Comparison of ENCODE assay signal across 12 mouse cellular contexts in the genomic region with DNA sequence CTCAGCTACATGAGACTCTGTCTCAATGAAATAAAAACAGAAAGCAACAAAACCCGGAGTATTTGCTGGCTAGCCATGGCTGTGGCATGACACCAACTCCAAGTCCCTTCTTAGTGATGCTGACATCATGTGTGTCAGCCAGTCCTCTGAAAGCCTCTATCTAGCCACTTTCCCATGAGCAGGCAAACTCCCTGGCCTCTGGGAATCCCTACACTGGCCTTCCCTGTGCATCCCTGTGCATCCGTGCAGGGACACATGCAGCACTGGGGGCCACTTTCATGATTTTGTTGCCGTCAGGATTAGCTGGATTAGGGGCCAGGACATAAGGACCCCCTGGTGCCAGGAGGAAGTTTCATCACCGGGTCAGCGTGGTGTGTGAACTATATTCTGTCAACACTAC. TPM values are rescaled to one million over a fixed set of nuclear protein-coding genes. Genes with fewer than 3 reads are reported as not detected.
DNase-seq lines count a peak whose midpoint lies in the region; ATAC-seq and TF ChIP-seq lines count a peak whose summit lies in the region.
"Had no signal": no experiment of that assay in that cellular context is flagged by ENCODE, and none has a peak within 500 bp of the region (broad histone marks: within the 10 kb centered on the region; RNA-seq: fewer than 3 reads in every experiment).

No protein-coding gene starts in this region.

- no peaks in the 10 kb centered on the region for H3K9me3 ChIP-seq in lung, embryonic 14.5 days (ENCODE audit: low read depth, low read length)
- no peaks in the 10 kb centered on the region for H3K9me3 ChIP-seq in hindbrain, embryonic 11.5 days (ENCODE audit: control insufficient read depth, low read length)
- H3K9me3 ChIP-seq in neural tube, embryonic 12.5 days: no peaks in the 10 kb centered on the region
- H3K9me3 ChIP-seq: heart, embryonic 13.5 days had no signal

- H3K36me3 ChIP-seq in lung, embryonic 14.5 days (ENCODE audit: insufficient read depth): peaks cover 74% of the 10 kb centered on the region
- no peaks in the 10 kb centered on the region for H3K36me3 ChIP-seq in hindbrain, embryonic 11.5 days (ENCODE audit: control insufficient read depth, insufficient read depth, low read length)
- H3K36me3 ChIP-seq in neural tube, embryonic 12.5 days: no peaks in the 10 kb centered on the region

- H3K4me1 ChIP-seq in lung, embryonic 14.5 days (ENCODE audit: insufficient read depth): peaks cover 76% of the 10 kb centered on the region
- peaks cover 34% of the 10 kb centered on the region for H3K4me1 ChIP-seq in lung, adult 2 months (ENCODE audit: control insufficient read depth, insufficient read depth, low read length)
- H3K4me1 ChIP-seq in hindbrain, embryonic 11.5 days (replicated peaks; ENCODE audit: control insufficient read depth, insufficient read depth, low read length): peaks cover 22% of the 10 kb centered on the region
- H3K4me1 ChIP-seq in neural tube, embryonic 12.5 days: peaks cover 97% of the 10 kb centered on the region

- peak overlapping the region; percentile 48; the same call in 1 of the 2 replicates for H3K27ac ChIP-seq in lung, embryonic 14.5 days (ENCODE audit: low read depth)
- peak overlapping the region; percentile 73 for H3K27ac ChIP-seq in hindbrain, embryonic 11.5 days (ENCODE audit: low read depth, low read length)
- H3K27ac ChIP-seq in neural tube, embryonic 12.5 days: peak overlapping the region; percentile 74; the same call in 1 of the 2 replicates
- H3K27ac ChIP-seq: heart, embryonic 13.5 days had no signal

- TF ChIP-seq CTCF in lung, embryonic 14.5 days (IDR thresholded peaks at IDR 0.05; ENCODE audit: low read depth): no peak
- TF ChIP-seq CTCF in lung, adult 2 months (IDR thresholded peaks at IDR 0.05; ENCODE audit: insufficient read depth, low read length): no peak

- peak overlapping the region; percentile 91 for H3K4me2 ChIP-seq in lung, embryonic 14.5 days
- no peak overlapping the region for H3K4me2 ChIP-seq in hindbrain, embryonic 11.5 days (replicated peaks; ENCODE audit: low read depth, low read length)
- peak overlapping the region; percentile 90 for H3K4me2 ChIP-seq in neural tube, embryonic 12.5 days (replicated peaks)
- H3K4me2 ChIP-seq: heart, embryonic 13.5 days had no signal

- WGBS in lung, embryonic 14.5 days: 33% methylated on average over 5 of the region's 5 CpGs
- WGBS in lung, adult 2 months: 46% methylated on average over 5 of the region's 5 CpGs
- WGBS in hindbrain, embryonic 11.5 days: 42% methylated on average over 5 of the region's 5 CpGs
- 30% methylated on average over 5 of the region's 5 CpGs for WGBS in neural tube, embryonic 12.5 days

- no peak overlapping the region; the same call in 1 of the 2 replicates for H3K9ac ChIP-seq in lung, embryonic 14.5 days
- 0 out of 2 replicates have a peak overlapping the region, but pooled peaks have one; percentile 7 for H3K9ac ChIP-seq in hindbrain, embryonic 11.5 days (ENCODE audit: low read depth, low read length)
- H3K9ac ChIP-seq in neural tube, embryonic 12.5 days: 0 out of 2 replicates have a peak overlapping the region, but pooled peaks have one; percentile 19
- H3K9ac ChIP-seq: heart, embryonic 13.5 days had no signal

- no peaks in the 10 kb centered on the region for H3K27me3 ChIP-seq in lung, embryonic 14.5 days (ENCODE audit: insufficient read depth, low read length)
- H3K27me3 ChIP-seq in hindbrain, embryonic 11.5 days (ENCODE audit: control insufficient read depth, insufficient read depth, low read length): no peaks in the 10 kb centered on the region
- no peaks in the 10 kb centered on the region for H3K27me3 ChIP-seq in neural tube, embryonic 12.5 days (replicated peaks)
- H3K27me3 ChIP-seq: CH12.LX; heart, embryonic 13.5 days had no signal

- ATAC-seq in lung, embryonic 14.5 days (ENCODE audit: insufficient read depth): no peak
- ATAC-seq in hindbrain, embryonic 11.5 days (ENCODE audit: low FRiP score): no peak
- ATAC-seq in neural tube, embryonic 12.5 days (ENCODE audit: low FRiP score, low read depth): no peak

- 0 out of 2 replicates have a peak overlapping the region, but pooled peaks have one; percentile 3 for H3K4me3 ChIP-seq in lung, embryonic 14.5 days (ENCODE audit: low read depth, low read length)
- no peak overlapping the region for H3K4me3 ChIP-seq in lung, adult 2 months (replicated peaks; ENCODE audit: extremely low read depth, low read depth, low read length)
- H3K4me3 ChIP-seq in hindbrain, embryonic 11.5 days (ENCODE audit: low read depth, low read length): no peak overlapping the region
- no peak overlapping the region; the same call in 1 of the 2 replicates for H3K4me3 ChIP-seq in neural tube, embryonic 12.5 days
- H3K4me3 ChIP-seq: heart, embryonic 13.5 days had no signal

- TF ChIP-seq POLR2A in lung, adult 2 months (IDR thresholded peaks at IDR 0.05; ENCODE audit: borderline replicate concordance, extremely low read depth, low read depth, low read length): no peak

- intact Hi-C loops in heart, postnatal 25 days (cut with DNase I): no loop called here

- no peak for DNase-seq in lung, embryonic 14.5 days
- no peak for DNase-seq in lung, adult 2 months
- peak; percentile 60 to 71 for DNase-seq in cerebellum, postnatal 10 days
- no peak for DNase-seq in hindbrain, embryonic 11.5 days (ENCODE audit: low spot score)
- no peak for DNase-seq in heart, postnatal 25 days (ENCODE audit: low spot score)
- DNase-seq in right cerebral cortex, postnatal 25 days: no peak
- no peak for DNase-seq in spleen, postnatal 4 days (ENCODE audit: low spot score in 2 of 2)
- DNase-seq: kidney, postnatal 10 days; thymus, postnatal 25 days had no signal

RNA-seq across cellular contexts. Expression of gene Ptch1, which starts 20.0 kb away (rescaled TPM):
- 64.6 and 68.6 TPM in 2 replicates for polyA plus RNA-seq in lung, embryonic 14.5 days (2014; fragmentation: Nextera tagmentation; extraction: Ambion mirVana)
- polyA plus RNA-seq in lung, adult 2 months (2012; rRNA removed): 41.4 and 47.6 TPM in 2 replicates
- polyA plus RNA-seq in hindbrain, embryonic 11.5 days (2014; fragmentation: Nextera tagmentation; extraction: Ambion mirVana): 19.5 and 28.4 TPM in 2 replicates
- 22.6 and 23.9 TPM in 2 replicates for polyA plus RNA-seq in neural tube, embryonic 12.5 days (2016; fragmentation: Nextera tagmentation; extraction: Ambion mirVana)
- total RNA-seq in heart, postnatal 25 days (2021): 10 to 100 TPM; 12.4 to 14.9 TPM

RNA-seq across cellular contexts. Expression of gene Fancc, which starts 56.4 kb away (rescaled TPM):
- 25.9 and 27.4 TPM in 2 replicates for polyA plus RNA-seq in lung, embryonic 14.5 days (2014; fragmentation: Nextera tagmentation; extraction: Ambion mirVana)
- polyA plus RNA-seq in lung, adult 2 months (2012; rRNA removed): 12.6 and 18.6 TPM in 2 replicates
- 19.7 and 26.1 TPM in 2 replicates for polyA plus RNA-seq in hindbrain, embryonic 11.5 days (2014; fragmentation: Nextera tagmentation; extraction: Ambion mirVana)
- 22.7 and 24.0 TPM in 2 replicates for polyA plus RNA-seq in neural tube, embryonic 12.5 days (2016; fragmentation: Nextera tagmentation; extraction: Ambion mirVana)
- total RNA-seq in heart, postnatal 25 days (2021): 1 to 10 TPM; 3.4 to 4.4 TPM

Comparison
In these comparisons a context has a peak if more than half of its experiments do, and no peak if none do; other contexts are left out.
1. DNase-seq: peak in cerebellum, postnatal 10 days (2 of 2); none in lung, embryonic 14.5 days (single experiment), lung, adult 2 months (single experiment), hindbrain, embryonic 11.5 days (single experiment), heart, postnatal 25 days (single experiment), right cerebral cortex, postnatal 25 days (single experiment) and spleen, postnatal 4 days (0 of 2).
2. Peak in every context shown above with its lines, with median percentiles within 50 percentile points of each other: H3K27ac ChIP-seq.